Mouse (Mus musculus) embryonic facial prominence, embryonic 11.5 days (tissue): ENCODE results near the gene Gas6. TPM values are rescaled to one million over a fixed set of nuclear protein-coding genes. Genes with fewer than 3 reads are reported as not detected.

ENCODE experiments used
- ATAC-seq: fragments of 200-750 bp; cut with Nextera tagmentation; replicated peaks from 2 replicates; pipeline ENCODE4 v1.8.0; 2017; ENCODE audit warnings: low read depth; ENCODE audit not compliant: insufficient number of reproducible peaks, low FRiP score, low TSS enrichment
- DNase-seq: peaks from one replicate; pipeline ENCODE4 v3.0.0-alpha.2; 2015; ENCODE audit warnings: low spot score
- H3K27ac ChIP-seq: fragments of 300-500 bp; sonication (generic); replicated peaks from 2 replicates; pipeline ENCODE4 v1.5.1; 2014; ENCODE audit warnings: mild to moderate bottlenecking, low read depth, low read length, control low read depth
- H3K27me3 ChIP-seq: fragments of 300-500 bp; sonication (generic); 2 replicates; pipeline ENCODE4 v1.6.1; 2014; ENCODE audit warnings: mild to moderate bottlenecking, low read length, moderate library complexity, mixed read lengths; ENCODE audit not compliant: control insufficient read depth, insufficient read depth
- H3K36me3 ChIP-seq: fragments of 300-500 bp; sonication (generic); replicated peaks from 2 replicates; pipeline ENCODE4 v1.6.1; 2014; ENCODE audit warnings: low read depth, mild to moderate bottlenecking, low read length, moderate library complexity, mixed read lengths; ENCODE audit not compliant: control insufficient read depth, insufficient read depth
- H3K4me1 ChIP-seq: fragments of 300-500 bp; sonication (generic); 2 replicates; pipeline ENCODE4 v1.6.1; 2014; ENCODE audit warnings: low read length, mixed read lengths; ENCODE audit not compliant: control insufficient read depth, insufficient read depth
- H3K4me2 ChIP-seq: fragments of 300-500 bp; sonication (generic); 2 replicates; pipeline ENCODE4 v1.6.1; 2014; ENCODE audit warnings: low read depth, mild to moderate bottlenecking, control low read depth, low read length, moderate library complexity
- H3K4me3 ChIP-seq: fragments of 300-500 bp; sonication (generic); 2 replicates; pipeline ENCODE4 v1.5.1; 2014; ENCODE audit warnings: low read depth, low read length, control low read depth
- H3K9ac ChIP-seq: fragments of 300-500 bp; sonication (generic); replicated peaks from 2 replicates; pipeline ENCODE4 v1.6.1; 2014; ENCODE audit warnings: mild to moderate bottlenecking, control low read depth, low read length
- H3K9me3 ChIP-seq: fragments of 300-500 bp; sonication (generic); replicated peaks from 2 replicates; pipeline ENCODE4 v1.6.1; 2016; ENCODE audit warnings: mild to moderate bottlenecking, low read length, inconsistent platforms, mixed read lengths; ENCODE audit not compliant: control insufficient read depth
- WGBS: fragments of 180-500 bp; shearing (Covaris S2); extraction: QIAGEN DNeasy Blood & Tissue Kit; methylation state at CpG from one replicate; pipeline ENCODE4 v1.1.7; 2014; 5-methylcytosine and 5-hydroxymethylcytosine counted together
- polyA plus RNA-seq: library from polyadenylated mRNA; unstranded; fragments of >200 nt; fragmentation: Nextera tagmentation; extraction: Ambion mirVana; gene quantifications from 2 replicates; pipeline ENCODE4 v1.2.1, GENCODE M21; 2014

Gene Gas6
- polyA plus RNA-seq, 1 experiment from 2014 or later: 5.0 TPM

GRCm38 (mm10) chr8:13466989-13467388, 27.3 kb downstream of the Gas6 start:
- no peaks in the 10 kb centered on the region for H3K27me3 ChIP-seq
- no peaks in the 10 kb centered on the region for H3K36me3 ChIP-seq
- no peak overlapping the region for H3K9ac ChIP-seq
- H3K4me1 ChIP-seq: no peaks in the 10 kb centered on the region
- H3K4me3 ChIP-seq: no peak overlapping the region
- no peaks in the 10 kb centered on the region for H3K9me3 ChIP-seq
- H3K4me2 ChIP-seq: no peak overlapping the region
- DNase-seq (peak; percentile 18), ATAC-seq (no peak)
- no peak overlapping the region for H3K27ac ChIP-seq
- 59% methylated on average over 5 of the region's 5 CpGs for WGBS

GRCm38 (mm10) chr8:13465324-13465723, 29.0 kb downstream of the Gas6 start:
- no peak overlapping the region for H3K4me2 ChIP-seq
- no peaks in the 10 kb centered on the region for H3K27me3 ChIP-seq
- 56% methylated on average over 7 of the region's 7 CpGs for WGBS
- no peaks in the 10 kb centered on the region for H3K36me3 ChIP-seq
- H3K9ac ChIP-seq: no peak overlapping the region
- no peak overlapping the region for H3K4me3 ChIP-seq
- no peak overlapping the region for H3K27ac ChIP-seq
- DNase-seq (peak; percentile 20), ATAC-seq (no peak)
- H3K4me1 ChIP-seq: no peaks in the 10 kb centered on the region
- no peaks in the 10 kb centered on the region for H3K9me3 ChIP-seq

DNA sequence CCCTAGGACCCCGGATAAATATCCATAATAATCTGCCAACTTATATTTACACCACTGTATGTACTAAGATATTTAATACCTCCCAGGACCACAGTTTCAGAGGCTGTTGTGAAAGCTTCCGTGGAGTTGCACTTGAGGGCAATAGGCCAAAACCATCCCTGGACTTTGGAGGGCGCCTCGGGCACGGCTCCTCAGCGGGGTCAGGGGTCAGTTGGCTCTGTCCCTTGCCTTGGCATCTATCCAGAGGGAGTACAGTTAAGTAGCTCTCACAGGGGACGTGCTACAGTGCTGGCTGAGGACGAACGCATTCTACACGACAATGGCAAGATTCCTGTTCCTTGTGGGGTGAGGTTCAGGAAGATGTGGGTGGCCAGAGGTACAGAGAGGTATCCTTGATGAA, 31.9 kb downstream of the Gas6 start:
- no peaks in the 10 kb centered on the region for H3K9me3 ChIP-seq
- H3K9ac ChIP-seq: no peak overlapping the region
- WGBS: 83% methylated on average over 10 of the region's 10 CpGs
- DNase-seq (no peak), ATAC-seq (no peak)
- no peaks in the 10 kb centered on the region for H3K27me3 ChIP-seq
- no peaks in the 10 kb centered on the region for H3K36me3 ChIP-seq
- H3K4me2 ChIP-seq: no peak overlapping the region
- H3K4me1 ChIP-seq: no peaks in the 10 kb centered on the region
- H3K27ac ChIP-seq: no peak overlapping the region
- H3K4me3 ChIP-seq: no peak overlapping the region

DNA sequence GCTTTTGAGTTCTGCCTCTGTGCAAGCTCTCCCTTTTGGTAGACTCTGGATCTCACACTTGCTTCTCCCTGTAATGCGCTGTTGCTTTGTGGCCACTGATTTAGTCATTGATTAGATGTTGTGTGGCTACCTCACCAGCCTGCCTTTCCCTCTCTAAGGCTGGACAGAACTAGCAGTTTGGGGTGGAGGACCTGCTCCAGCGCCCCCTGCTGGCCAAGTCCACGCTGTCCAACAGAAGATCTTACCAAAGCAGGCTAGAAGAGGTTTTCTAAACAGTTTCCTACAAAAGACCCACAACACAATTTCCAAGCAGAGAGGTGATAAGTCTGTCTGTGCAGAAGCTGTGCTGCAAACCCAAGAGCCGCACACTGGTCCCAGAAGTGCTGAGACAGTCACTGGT, 32.4 kb downstream of the Gas6 start:
- 37% methylated on average over 4 of the region's 4 CpGs for WGBS
- peak; percentile 70 for DNase-seq

DNA sequence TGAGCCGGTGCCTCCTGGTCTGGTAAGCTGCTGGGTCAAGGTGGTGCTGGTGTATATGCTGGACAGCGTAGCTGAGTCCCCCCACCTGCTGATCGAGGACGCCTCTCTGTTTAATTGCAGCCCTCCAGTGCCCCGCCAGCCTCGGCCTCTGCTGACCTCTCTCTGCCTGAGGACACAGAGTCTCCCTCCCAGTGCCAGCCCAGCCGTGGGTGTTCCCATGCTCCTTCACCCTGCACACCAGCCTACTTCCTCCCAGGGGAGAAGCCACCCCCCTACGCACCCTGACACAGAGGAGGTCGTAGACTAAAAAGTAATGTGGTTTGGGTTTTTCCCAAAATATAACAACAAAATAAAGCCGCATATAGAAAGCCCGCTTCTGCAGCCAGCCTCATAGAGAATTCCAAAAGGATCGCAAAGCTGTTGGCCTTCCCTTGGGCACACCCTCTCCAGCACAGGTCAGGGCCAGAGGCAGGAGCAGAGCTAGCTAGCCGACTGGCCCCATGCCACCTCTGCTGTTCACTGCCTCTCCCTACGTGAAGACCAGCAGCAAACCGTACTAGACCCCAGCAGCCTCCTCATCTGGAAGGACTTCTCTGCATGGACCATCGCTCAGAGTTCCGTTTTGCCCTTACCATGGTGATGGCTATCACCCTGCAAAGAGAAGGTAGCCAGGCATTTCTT, 33.1 kb downstream of the Gas6 start:
- Histone ChIP-seq H3K9ac (no peak overlapping the region), H3K4me2 (no peak overlapping the region), H3K4me1 (no peaks in the 10 kb centered on the region), H3K9me3 (no peaks in the 10 kb centered on the region), H3K27me3 (no peaks in the 10 kb centered on the region), H3K4me3 (no peak overlapping the region), H3K36me3 (no peaks in the 10 kb centered on the region), H3K27ac (no peak overlapping the region)
- WGBS: 71% methylated on average over 17 of the region's 17 CpGs
- DNase-seq (no peak), ATAC-seq (no peak)

More for the DNA sequence above, 32.4 kb downstream of the Gas6 start:
- Histone ChIP-seq H3K4me2 (no peak overlapping the region), H3K4me3 (no peak overlapping the region), H3K4me1 (no peaks in the 10 kb centered on the region), H3K36me3 (no peaks in the 10 kb centered on the region), H3K27ac (no peak overlapping the region), H3K27me3 (no peaks in the 10 kb centered on the region), H3K9me3 (no peaks in the 10 kb centered on the region), H3K9ac (no peak overlapping the region)
- ATAC-seq: no peak

DNA sequence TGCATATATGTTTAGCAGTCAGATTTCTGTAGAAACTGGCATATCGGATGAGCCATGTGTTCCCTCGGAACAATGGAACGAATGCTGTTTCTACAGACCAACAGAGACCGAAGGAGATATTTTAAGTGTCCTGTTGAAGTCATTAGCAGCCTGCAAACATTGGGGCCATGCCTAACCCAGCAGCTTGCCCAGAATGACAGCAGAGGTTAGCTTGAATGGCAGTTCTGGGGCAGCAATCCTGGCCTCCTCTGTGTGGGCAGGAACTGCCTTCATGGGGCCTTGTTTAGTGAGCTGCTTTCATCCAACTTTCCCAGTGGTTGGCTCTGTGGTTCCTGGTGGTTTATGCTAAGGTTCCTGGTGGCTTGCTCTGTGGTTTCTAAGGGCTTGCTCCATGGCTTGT, 34.9 kb downstream of the Gas6 start:
- H3K4me1 ChIP-seq: no peaks in the 10 kb centered on the region
- no peak overlapping the region for H3K27ac ChIP-seq
- WGBS: 92% methylated on average over 4 of the region's 4 CpGs
- H3K9ac ChIP-seq: no peak overlapping the region
- no peak for DNase-seq
- no peak overlapping the region for H3K4me2 ChIP-seq
- H3K36me3 ChIP-seq: no peaks in the 10 kb centered on the region
- no peaks in the 10 kb centered on the region for H3K9me3 ChIP-seq
- H3K27me3 ChIP-seq: no peaks in the 10 kb centered on the region
- H3K4me3 ChIP-seq: no peak overlapping the region
- ATAC-seq: no peak

DNA sequence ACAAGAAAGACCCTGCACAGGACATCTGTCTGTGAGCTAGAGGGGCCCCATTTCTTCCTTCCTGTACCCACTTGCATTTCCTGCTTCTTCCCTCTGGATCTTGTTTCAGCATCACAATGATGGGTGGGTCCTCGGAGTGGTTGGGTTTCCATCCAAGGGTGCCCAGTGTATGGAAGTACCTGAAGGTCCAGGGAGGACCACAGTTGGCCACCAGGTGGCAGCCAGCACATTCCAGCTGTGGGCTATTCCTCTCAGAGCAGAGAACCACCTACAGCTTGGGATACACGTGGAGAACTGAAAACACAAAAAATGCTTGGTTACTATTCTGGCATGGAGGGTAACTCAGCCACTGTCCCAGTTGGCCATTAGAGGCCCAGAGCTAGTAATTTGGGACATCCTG, 39.0 kb downstream of the Gas6 start:
- ATAC-seq (no peak; the same call in 1 of the 2 replicates), DNase-seq (peak; percentile 58)
- Histone ChIP-seq H3K27ac (no peak overlapping the region), H3K36me3 (no peaks in the 10 kb centered on the region), H3K4me2 (no peak overlapping the region), H3K9me3 (no peaks in the 10 kb centered on the region), H3K9ac (no peak overlapping the region), H3K4me3 (no peak overlapping the region), H3K4me1 (no peaks in the 10 kb centered on the region), H3K27me3 (no peaks in the 10 kb centered on the region)
- WGBS: 37% methylated on average over 2 of the region's 2 CpGs

DNA sequence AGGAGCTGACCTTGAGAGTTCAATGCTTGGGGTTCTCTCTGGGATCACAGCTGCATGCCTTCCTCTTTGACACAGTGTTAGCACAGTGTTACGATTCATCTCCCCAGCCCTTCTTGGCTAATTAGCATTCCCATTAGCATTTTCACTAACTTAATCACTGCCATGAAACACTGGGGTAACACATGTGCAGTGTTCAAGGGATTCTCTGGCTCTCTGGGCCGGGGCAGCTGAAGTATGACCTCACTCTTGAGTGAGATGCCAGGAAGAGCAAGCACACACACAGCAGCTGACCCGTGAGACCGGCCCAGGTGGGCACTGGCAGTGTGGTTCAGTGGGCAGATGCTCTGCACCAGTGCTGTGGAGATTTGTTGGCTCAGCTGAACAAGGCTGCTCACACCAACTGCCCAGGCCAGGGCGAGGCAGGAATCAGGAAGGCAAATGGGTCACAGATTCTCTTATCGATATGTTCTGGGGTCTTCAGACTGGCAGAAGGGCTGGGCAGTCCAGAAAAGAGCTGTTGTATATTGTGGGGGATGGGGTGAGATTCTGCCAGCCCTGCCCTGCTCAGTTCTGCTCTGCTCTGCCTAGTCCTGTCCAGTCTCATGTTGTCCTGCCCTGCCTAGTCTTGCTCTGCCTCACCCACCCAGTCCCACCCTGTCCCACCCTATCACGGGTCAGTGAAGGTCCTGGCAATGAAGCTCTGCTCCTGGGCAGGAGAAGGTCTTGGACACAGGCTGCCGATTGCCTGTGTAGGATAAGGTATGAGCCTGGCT, 39.8 kb downstream of the Gas6 start:
- peak; percentile 51; the same call in 1 of the 2 replicates for ATAC-seq
- Histone ChIP-seq H3K9ac (no peak overlapping the region), H3K4me2 (no peak overlapping the region), H3K27ac (no peak overlapping the region), H3K9me3 (no peaks in the 10 kb centered on the region), H3K36me3 (no peaks in the 10 kb centered on the region), H3K27me3 (no peaks in the 10 kb centered on the region), H3K4me3 (no peak overlapping the region), H3K4me1 (no peaks in the 10 kb centered on the region)
- WGBS: 74% methylated on average over 8 of the region's 8 CpGs
- DNase-seq: no peak
